Mouse (Mus musculus) T-helper 1 cell (primary cell): ENCODE data around the gene Acads.

ENCODE experiments used
- in situ Hi-C: fragments of 300-600 bp; cut with MboI, MseI; formaldehyde crosslinking; loops from one replicate; pipeline ENCODE4 v1.15.1; 2025; ENCODE audit warnings: high pct_unique_total_duplicates

The Acads gene

DNA sequence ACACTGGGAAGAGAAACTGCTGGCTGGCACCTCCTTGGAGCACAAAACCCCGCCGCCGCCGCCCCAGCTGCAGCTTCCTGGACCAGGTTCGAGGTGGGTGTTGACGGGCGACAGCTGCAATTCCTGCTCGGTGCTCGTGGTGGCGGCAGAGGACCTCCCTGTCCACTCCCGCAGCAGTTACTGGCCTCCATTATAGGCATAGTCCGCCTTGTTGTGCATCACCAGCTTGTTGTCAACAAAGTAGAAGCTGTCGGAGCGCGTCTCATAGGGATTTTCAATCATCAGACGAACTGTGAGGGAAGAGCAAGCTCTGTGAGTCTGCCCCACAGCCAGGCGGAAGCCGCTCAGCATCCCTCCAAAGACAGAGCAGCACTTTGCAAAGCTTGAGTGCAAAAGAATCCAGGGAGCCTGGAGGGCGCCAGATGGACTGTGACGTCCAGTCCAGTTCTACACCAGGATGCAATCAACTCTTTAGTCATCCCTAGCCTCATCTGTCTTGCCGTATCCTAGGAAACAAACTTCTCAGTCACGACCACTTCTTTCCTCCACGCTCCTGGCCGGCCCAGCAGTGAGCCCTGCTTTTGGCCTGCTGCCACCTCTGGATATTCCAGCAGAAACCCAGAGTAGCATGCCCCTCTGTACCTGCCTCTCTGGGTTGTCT lies 6.2 kb upstream of the Acads start:
- in situ Hi-C loops, result loop anchor here (5.0 kb wide), 1 partner anchor 97 kb away; no protein-coding TSS in a partner anchor

DNA sequence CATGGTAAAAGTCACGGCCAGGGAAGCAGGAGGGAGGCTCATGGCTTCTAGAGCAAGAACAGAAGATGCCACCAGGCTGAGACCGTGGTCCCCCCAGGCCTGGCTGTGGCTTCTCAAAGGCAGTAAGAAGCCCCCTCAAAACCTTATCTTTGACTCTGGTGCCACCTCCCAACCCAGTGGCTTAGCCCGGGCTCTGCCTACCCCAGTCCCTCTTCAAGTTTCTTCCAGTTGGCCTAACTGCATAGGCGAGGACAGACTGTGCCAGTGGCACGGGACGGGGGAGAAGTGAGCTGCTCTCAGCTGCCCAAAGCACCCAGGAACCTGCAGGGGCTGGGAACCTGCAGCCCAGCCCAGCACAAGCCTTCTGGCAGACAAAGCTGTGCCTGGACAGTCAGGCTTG lies 5.5 kb upstream of the Acads start:
- in situ Hi-C loops, result loop anchor here (5.0 kb wide), 1 partner anchor 98 kb away; no protein-coding TSS in a partner anchor

DNA sequence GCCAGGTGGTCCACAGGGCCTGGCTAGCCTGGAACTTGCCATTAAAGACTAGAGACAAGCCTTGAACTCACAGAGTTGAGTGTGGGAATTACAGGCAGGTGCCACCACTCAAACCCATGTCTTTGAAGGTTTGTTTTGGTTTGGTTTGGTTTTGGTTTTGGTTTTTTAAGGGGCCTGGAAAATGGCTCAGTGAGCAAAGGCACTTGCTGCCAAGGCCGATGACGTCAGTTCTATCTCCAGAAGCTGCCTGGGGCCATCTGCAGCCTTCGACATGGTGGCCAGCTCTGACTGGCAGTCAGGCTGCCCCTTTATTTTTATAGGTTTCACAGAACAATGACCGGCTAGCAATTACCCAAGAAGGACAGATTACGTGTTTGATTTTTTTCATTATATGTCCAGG lies 1.8 kb upstream of the Acads start:
- in situ Hi-C loops, result no loop called here

DNA sequence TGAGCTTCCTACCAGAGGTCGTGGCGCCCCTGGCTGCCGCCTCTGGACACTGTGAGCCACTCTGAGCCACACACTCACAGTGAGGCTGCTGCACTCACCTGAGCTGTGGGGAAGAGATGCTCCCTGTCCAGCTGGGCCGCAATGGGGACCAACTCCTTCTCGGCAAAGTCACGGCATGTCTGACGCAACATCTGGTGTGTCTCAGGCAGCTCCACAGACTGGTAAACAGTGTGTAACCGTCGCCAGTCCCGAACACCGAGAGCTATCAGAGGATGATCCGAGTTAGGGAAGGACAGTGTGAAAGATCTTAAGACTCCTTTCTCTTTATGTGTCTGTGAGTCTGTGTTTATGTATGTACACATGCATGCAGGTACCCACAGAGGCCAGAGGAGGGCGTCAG lies 1.7 kb downstream of the Acads start:
- in situ Hi-C loops, result no loop called here

DNA sequence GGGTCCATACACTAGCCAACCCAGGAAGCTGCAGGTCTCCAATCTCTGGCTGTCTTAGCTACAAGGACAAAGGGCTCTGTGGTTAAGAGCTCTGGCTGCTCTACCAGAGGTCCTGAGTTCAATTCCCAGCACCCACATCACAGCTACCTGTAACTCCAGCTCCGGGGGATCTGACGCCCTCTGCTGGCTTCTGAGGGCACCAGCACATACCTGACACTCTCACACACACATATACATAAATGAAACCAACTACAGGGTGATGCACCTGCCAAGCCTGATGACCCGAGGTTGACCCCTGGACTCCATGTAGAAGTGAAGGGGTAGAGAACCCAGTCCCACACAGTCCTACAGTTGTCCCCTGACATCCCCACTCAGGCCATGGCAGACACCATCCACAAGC lies 2.7 kb downstream of the Acads start:
- in situ Hi-C loops, result no loop called here

DNA sequence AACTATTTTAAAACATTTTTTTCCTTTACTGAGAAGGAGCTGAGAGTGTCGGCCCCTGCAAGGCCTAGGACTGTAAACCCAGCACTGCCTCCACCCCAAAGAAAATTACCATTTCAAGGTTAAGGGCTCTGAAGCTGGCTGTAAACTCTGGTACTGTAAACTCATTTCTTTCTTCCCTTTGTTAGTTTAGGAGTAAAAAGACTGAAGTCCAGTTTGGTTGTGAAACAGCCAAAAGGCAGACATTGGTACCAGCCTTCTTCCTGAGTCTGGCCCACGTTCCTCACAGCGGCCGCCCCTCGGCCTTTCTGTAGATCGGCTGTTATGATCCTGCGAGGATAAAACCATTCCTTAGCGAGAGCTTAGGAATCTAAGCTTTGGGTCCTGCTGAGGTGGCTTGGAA lies 4.6 kb downstream of the Acads start:
- in situ Hi-C loops, result no loop called here

DNA sequence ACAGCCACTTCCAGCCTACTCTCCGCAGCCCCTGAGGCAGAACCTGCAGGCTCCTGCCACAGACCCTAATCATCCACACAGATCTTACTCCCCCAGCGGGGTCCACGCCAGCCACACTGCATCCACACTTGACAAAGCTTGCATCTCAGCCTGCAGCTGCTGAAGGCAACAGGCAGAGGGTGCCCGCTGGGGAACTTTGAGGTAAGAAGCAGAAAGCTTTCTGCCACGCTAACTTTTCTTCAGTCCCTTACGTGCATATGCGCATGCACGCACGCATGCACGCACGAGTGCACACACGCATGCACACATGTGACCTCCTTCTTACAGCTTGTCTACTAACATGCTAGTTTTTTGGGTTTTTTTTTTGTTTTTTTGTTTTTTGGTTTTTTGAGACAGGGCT lies 5.9 kb downstream of the Acads start:
- in situ Hi-C loops, result no loop called here

DNA sequence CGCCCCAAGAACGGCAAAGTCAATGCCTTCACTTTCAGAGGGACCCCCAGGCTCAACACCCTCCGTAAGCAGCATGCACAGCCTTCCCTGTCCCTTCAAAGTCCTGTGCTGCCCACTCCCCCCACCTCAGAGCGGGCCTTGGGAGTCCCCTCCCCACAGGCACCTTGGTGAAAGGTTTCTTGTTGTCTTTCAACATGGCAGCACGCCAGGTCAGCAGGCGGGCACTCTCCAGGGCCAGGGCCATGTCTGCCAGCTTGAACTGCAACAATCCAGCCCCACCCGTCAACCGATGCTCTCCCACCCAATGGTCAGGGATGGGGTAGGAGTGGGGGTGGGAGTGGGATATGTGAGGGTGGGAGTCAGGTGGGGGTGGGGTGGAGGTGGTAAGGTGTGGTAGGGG lies 8.0 kb downstream of the Acads start:
- in situ Hi-C loops, result no loop called here

DNA sequence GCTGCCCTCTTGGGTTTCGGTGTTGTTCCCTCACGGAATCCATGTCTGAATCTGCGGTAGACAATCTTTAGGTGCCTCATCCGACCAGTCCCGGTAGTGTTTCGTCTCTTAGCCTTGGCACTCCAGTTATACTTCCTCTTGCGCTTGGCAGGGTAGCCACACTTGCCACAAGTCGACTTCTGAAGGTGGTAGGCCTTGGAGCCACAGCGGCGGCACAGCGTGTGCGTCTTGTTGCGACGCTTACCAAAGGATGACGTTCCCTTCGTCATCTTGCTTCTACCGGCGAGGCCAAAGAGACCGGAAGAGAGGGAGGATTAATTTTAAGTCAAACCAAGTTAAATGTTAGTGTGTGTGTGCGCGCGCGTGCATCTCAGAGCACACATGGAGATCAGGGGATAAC lies 15.9 kb downstream of the Acads start:
- in situ Hi-C loops, result loop anchor here (10.0 kb wide), 2 partner anchors 118 to 1968 kb away; no protein-coding TSS in a partner anchor

DNA sequence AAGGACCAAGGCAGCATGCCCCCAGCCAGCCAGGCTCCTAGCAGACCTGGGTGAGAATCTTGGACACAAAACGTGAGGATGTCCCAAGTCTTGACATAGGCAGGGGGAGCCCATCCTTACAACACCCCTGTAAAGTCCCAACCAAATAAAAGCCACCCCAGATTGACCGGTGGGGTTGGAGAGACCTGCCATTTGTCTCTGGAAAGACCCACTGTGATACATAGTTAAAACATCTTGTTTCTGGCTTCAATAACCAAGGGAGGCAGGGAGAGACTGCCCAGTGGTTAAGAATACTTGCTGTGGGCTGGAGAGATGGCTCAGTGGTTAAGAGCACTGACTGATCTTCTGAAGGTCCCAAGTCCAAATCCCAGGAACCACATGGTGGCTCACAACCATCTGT lies 16.9 kb downstream of the Acads start:
- in situ Hi-C loops, result loop anchor here (10.0 kb wide), 2 partner anchors 117 to 1967 kb away; no protein-coding TSS in a partner anchor

DNA sequence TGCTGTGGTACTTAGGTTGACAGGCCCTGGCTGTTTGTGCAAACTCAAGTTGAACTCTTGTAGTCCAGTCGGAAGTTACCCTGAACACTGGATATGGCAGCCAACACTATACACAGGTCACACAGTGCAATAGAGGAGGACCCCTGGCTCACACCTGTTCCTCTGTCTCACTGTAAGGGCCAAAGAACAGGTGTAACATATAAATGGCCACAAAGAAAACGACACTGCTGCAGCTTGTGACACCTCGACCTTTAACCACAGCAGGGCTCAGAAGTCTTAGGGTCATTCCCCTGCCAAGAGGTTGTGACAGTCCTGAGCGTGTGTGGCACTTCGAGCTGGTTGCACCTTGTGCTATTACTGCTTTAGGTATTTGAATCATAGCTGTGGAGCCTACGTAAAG lies 18.7 kb downstream of the Acads start:
- in situ Hi-C loops, result loop anchor here (10.0 kb wide), 2 partner anchors 116 to 1966 kb away; no protein-coding TSS in a partner anchor

DNA sequence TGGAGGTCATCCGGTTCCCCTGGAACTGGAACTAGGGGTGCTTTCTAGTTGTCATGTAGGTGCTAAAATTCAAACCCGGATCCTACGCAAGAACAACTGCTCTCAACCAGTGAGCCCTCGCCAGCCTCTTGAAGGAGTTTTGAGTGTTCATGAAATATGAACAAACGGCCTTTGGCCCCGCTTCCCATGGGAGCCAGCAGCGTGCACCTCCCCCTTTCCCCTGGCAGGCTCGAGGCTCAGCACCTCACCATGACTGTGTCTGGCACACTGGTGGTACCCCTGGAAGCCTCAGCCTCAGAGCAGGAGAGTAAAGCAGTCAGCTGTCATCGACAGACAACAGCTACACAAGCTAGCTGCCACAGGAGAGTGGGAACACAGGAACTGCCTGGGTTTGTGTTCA lies 19.2 kb downstream of the Acads start:
- in situ Hi-C loops, result loop anchor here (10.0 kb wide), 2 partner anchors 115 to 1965 kb away; no protein-coding TSS in a partner anchor

DNA sequence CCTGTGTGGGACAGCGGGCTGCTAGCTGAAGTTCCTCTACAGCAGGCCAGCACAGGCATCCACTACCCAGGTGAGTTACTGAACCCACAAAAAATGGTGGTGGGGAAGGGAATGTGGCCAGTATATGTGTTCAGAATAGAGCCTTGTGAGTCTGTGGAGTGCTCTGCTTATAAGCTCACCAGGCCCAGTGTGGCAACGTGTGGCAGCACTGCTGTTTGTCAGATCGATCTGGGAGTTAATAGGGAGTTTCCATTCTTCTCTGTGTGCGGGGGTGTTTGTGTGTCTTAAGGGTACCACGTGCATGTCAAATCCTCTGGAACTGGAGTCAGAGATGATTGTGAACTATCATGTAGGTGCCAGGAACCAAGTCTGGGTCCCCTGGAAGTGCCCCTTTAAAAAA lies 19.6 kb downstream of the Acads start:
- in situ Hi-C loops, result no loop called here

DNA sequence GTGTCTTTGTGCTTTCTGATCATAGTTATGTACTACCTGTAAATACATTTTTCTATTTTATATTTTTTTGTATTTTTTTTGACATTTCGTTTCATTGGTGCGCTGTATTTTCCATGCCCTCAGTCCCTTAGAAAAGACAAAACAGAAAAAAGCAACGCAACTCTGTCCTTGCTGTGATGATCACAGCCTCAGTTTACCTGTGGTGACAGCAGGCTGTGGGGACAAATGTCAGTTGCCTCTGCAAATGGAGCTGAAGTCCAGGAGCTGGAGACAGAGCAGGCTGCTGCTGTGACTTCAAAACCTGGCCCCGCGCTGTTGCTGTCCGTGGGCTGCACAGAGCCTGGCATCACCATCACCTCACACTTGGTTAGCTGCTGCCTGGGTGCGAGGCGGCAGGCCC lies 21.0 kb downstream of the Acads start, which contains the start of gene Gm10401:
Gene Gm10401 (minus strand): TSS at position 101 of the 400 bp plus-strand sequence.
- in situ Hi-C loops, result no loop called here

DNA sequence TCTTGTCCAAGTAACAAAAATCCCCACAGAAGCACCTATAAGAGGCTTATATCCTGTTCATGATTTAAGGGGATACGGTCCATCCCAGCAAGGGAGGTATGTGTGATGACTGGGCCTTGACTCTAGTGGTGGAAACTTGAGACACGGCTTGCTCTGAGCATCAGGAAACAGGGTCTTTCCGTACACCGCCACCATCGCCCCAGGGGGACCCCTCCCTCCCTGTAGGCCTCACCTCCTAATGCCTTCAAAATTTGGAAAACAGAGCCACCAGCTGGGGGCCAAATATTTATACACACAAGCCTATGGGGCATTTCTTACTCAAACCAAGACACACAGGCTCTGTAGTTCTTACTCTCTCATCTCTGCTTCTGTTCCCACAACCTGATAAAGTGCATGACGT lies 27.4 kb downstream of the Acads start:
- in situ Hi-C loops, result no loop called here

DNA sequence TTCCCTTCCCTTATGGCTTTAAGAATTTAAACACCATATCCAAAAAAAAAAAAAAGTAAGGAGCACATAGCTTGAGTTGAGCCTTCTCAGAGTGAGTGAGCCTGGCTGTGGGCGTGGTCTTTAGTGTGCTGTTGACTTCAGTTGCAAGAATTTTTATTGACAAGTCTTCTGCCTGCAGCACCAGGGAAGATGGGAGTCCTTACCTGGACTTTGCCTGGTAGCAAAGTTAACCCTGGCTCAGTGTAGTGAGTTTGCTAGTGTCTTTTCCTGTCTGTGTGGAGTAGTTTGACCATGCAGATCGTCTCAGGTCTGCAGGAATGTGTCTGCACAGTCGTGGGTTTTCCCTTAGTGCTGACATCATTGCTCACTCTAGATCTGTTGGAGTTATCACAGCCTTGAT lies 28.1 kb downstream of the Acads start:
- in situ Hi-C loops, result no loop called here

DNA sequence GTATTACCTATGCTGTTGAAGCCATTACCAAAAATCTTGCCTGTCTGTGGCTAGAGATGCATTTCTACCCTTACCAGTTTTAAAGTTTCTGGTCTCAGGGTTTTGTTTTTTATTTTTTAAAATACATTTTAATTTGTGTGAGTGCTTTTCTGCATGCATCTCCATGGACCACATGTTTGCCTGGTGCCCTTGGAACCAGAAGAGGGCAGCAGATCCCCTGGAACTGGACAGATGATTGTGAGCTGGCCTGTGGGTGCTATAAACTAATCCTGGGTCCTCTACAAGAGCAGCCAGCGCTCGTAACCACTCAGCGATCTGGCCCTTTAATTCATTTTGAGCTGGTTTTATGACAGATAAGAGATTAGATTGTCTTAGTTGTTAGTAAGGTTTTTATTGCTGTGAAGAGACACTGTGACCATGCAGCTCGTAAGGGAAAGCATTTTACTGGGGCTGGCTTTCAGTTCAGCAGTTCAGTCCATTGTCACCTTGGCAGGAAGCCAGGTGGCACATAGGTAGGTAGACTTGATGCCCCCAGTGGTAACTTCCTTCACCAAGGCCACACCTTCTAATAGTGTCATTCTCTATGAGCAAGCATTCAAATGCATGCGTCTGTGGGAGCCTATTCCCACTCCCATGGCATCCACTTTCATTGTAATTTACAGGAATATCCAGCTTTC lies 29.4 kb downstream of the Acads start:
- in situ Hi-C loops, result no loop called here

DNA sequence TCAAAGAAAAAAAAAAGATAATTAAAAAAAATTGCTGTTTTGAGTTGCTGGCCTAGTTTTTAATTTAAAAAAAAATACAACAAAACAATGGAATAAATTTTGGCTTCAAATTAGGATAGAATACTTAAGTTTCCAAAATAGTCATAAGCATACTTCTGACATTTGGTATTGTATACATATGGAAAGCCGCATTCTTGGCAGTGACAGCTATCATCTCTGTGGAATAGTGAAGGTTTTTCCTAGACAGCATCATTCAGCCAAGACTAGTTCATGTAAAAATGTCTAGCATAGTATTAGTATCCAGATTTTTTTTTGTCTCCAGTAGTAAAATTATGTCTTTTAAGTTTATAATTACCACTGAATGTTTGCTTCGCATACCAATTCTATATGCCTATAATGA lies 33.5 kb downstream of the Acads start:
- in situ Hi-C loops, result no loop called here

DNA sequence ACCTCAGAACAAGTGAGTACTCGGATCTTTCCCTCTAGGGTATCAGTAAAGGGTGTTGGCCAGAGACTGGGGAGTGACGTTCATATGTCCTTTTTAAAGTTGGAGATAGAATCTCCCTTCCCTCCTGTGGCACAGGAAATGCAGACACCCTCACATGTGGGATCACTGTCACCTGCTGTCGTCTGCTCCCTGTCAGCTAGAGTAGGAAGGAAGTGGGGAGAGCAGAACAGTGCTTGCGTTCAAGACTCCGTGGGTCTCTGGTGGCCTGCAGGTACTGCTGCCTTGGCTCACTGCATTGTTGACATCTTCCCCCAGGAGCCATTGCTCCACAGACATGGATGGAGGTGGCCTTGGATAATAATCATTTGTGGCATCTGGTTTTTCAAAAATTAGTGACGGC lies 35.7 kb downstream of the Acads start:
- in situ Hi-C loops, result no loop called here

DNA sequence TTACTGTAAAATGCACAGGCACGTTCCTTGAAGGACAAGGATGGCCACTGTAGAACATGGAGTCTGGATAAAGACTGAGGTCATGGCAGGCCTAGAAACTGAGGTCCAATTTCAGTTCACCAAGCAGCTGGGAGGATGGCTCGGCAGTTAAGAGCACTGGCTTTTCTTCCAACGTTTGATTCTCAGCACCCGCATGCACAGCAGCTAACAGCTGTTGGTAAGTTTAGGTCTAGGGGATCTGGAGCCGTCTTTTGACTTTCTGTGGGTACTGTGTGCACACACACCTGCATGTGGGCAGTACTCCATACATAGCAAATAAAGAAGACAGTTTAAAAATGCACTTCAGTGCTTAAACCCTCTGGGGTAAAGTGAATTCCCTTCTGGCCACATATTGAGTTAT lies 37.5 kb downstream of the Acads start:
- in situ Hi-C loops, result no loop called here

DNA sequence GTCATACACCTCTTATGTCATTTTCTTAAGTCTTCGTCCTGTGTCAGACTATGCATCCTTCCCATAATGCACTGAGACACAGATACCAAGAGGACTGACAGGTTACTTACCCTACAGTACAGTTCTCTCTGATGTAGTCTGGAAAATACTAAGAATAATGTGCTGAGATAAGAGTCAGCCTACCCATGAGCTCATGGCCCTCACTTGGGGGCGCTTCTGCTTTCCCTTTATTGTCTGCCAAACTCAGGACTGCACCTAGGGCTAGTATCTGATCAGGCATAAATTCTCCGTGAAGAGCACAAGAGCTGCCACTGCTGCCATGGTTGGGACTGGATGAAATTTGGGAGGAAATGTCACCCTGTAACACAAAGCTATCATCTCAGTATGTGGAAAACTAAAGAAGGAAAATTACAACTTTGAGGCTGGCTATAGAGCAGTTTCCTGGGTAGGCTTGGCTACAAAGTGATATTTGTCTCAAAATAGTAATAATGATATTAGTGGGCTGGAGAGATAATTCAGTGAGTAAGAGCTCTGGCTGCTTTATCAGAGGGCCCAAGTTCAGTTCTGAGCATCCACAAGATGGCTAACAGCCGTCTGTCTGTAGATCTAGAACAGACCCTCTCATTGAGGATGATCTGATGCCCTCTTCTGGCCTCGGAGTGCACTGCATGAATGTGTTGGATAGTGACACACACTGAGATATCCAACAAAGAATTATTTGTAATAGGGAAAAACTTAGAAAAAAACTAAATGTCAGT lies 42.8 kb downstream of the Acads start:
- in situ Hi-C loops, result loop anchor here (5.0 kb wide), 1 partner anchor 99 kb away; no protein-coding TSS in a partner anchor

DNA sequence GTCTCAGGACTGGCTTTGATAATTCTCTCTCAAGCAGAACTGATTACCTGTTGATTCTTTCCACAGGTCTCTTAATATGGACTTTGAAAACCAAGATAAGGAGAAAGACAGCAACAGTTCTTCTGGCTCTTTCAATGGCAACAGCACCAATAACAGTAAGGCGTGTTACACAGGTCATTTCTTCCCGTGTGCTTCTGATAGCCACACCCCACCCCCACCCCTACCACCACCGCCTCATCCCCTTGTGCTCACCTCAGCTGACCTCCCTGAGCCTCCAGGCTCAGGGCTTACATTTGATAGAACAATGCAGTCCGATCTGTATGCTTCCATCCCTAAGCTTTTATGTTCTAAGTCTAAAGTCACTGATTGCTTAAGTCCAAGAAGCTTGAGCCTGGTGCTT lies 44.4 kb downstream of the Acads start:
- in situ Hi-C loops, result loop anchor here (5.0 kb wide), 2 partner anchors 37 to 97 kb away; no protein-coding TSS in a partner anchor
